Mouse (Mus musculus) intestine, embryonic 16.5 days (tissue): ENCODE results near the gene Ctnna3. TPM values are rescaled to one million over a fixed set of nuclear protein-coding genes. Genes with fewer than 3 reads are reported as not detected.
"Not testable (repeated sequence)": the region's sequence is repeated elsewhere in the genome, so short reads cannot be mapped to it uniquely, and the experiment has no call there.

ENCODE experiments used
- ATAC-seq: fragments of 200-750 bp; cut with Nextera tagmentation; 2 replicates; pipeline ENCODE4 v1.8.0; 2017; ENCODE audit warnings: moderate TSS enrichment, moderate library complexity
- H3K27ac ChIP-seq: fragments of 300-500 bp; sonication (generic); 2 replicates; pipeline ENCODE4 v1.5.1; 2014; ENCODE audit warnings: mild to moderate bottlenecking, low read length
- H3K27me3 ChIP-seq: fragments of 300-500 bp; sonication (generic); replicated peaks from 2 replicates; pipeline ENCODE4 v1.6.1; 2014; ENCODE audit warnings: low read length, control low read depth, mixed read lengths; ENCODE audit not compliant: control insufficient read depth, insufficient read depth
- H3K36me3 ChIP-seq: fragments of 300-500 bp; sonication (generic); 2 replicates; pipeline ENCODE4 v1.6.1; 2014; ENCODE audit warnings: low read length, control low read depth; ENCODE audit not compliant: control insufficient read depth, insufficient read depth
- H3K4me1 ChIP-seq: fragments of 300-500 bp; sonication (generic); 2 replicates; pipeline ENCODE4 v1.6.1; 2014; ENCODE audit warnings: low read length, control low read depth, mixed read lengths; ENCODE audit not compliant: control insufficient read depth, insufficient read depth
- H3K4me2 ChIP-seq: fragments of 300-500 bp; sonication (generic); 2 replicates; pipeline ENCODE4 v1.6.1; 2014; ENCODE audit warnings: low read depth, low read length, control low read depth
- H3K4me3 ChIP-seq: fragments of 300-500 bp; sonication (generic); 2 replicates; pipeline ENCODE4 v1.5.1; 2014; ENCODE audit warnings: mild to moderate bottlenecking, low read length
- H3K9ac ChIP-seq: fragments of 300-500 bp; sonication (generic); 2 replicates; pipeline ENCODE4 v1.6.1; 2014; ENCODE audit warnings: low read depth, low read length
- H3K9me3 ChIP-seq: fragments of 300-500 bp; sonication (generic); 2 replicates; pipeline ENCODE4 v1.6.1; 2016; ENCODE audit warnings: low read length, control low read depth; ENCODE audit not compliant: control insufficient read depth
- WGBS: fragments of 180-500 bp; shearing (Covaris S2); extraction: QIAGEN DNeasy Blood & Tissue Kit; methylation state at CpG from one replicate; pipeline ENCODE4 v1.1.7; 2014; 5-methylcytosine and 5-hydroxymethylcytosine counted together
- polyA plus RNA-seq: library from polyadenylated mRNA; unstranded; fragments of >200 nt; fragmentation: Nextera tagmentation; extraction: Ambion mirVana; gene quantifications from 2 replicates; pipeline ENCODE4 v1.2.1, GENCODE M21; 2015

The Ctnna3 gene
- polyA plus RNA-seq, 1 experiment from 2014 or later = 0.89 TPM

DNA sequence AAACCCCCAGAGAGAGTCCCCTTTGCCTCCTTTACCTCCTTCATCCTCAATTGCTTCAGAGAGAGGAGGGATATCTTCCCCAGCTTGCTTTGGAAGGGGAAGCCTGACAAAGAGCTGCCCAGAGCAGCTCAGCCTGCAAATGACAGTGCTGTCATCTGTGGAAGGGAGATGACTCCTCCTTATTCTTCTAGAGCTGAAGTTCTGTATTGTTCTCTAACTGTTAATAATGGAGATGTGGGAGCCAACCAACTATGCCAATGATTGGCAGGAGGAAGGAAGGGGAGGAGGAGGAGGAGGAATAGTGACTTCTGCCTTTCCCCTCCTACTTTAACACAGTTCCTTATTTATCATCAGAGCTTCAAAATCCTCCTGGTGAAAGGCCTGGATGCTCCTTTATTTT lies 875.9 kb downstream of the Ctnna3 start:
- Histone ChIP-seq H3K27ac (no peak overlapping the region), H3K27me3 (no peaks in the 10 kb centered on the region), H3K36me3 (no peaks in the 10 kb centered on the region)

DNA sequence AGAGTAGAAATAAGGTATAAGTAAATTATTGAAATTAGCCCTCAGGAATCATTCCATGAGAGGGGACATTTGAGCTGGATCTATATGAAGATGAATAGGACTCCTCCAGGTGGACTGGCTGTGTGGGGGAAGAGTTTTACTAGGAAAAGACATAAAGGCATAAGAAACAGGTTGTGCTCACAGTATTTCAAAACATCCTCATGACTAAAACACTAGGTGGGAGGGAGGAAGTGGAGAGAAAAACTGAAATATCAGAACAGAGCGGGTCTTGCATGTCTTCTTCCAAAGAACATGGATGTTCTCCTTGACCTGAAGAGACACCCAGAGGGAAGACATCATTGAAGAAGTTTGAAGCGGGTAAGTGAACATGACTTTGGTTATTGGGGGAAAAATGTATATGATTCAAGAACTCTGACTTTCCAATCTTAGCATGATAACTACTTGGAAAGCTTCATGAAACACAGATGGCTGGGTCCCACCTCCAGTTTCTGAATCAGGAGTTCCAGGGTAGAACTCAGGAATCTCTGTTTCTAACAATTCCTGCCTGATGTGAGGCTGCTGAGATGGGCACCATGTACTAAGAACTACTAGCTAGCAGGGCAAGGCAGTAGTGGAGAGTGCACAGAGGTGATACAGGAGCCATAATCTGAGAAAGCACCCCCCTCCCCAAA lies 881.9 kb downstream of the Ctnna3 start:
- no peak overlapping the region for H3K4me3 ChIP-seq
- no peak for ATAC-seq
- H3K27me3 ChIP-seq = no peaks in the 10 kb centered on the region
- H3K27ac ChIP-seq = no peak overlapping the region
- H3K4me1 ChIP-seq = no peaks in the 10 kb centered on the region
- no peaks in the 10 kb centered on the region for H3K9me3 ChIP-seq
- WGBS = 91% methylated on average over 2 of the region's 2 CpGs
- H3K36me3 ChIP-seq = no peaks in the 10 kb centered on the region
- no peak overlapping the region for H3K9ac ChIP-seq
- no peak overlapping the region for H3K4me2 ChIP-seq

More for the DNA sequence above, 875.9 kb downstream of the Ctnna3 start:
- Histone ChIP-seq H3K4me2 (no peak overlapping the region), H3K9me3 (no peaks in the 10 kb centered on the region), H3K4me3 (no peak overlapping the region), H3K4me1 (no peaks in the 10 kb centered on the region), H3K9ac (no peak overlapping the region)
- no peak for ATAC-seq

DNA sequence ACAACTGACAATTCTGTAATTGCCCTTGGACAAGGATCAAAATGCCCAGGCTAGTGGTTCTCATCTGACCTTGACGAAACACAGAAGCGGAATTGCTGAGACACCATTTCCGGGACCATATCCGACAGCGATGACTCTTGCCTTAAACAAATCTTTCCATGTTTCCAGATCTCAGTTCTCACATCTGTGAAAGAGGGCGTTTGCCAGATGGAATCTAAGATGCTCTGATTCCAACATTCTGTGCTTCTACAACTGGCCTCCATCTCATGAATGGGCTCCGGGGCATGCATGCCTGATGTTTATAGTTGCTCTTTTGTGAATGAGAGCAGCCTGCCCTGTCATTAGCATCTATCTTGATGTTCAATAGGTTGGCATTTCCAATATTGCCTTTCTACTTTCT lies 890.4 kb downstream of the Ctnna3 start:
- no peaks in the 10 kb centered on the region for H3K27me3 ChIP-seq
- no peaks in the 10 kb centered on the region for H3K9me3 ChIP-seq
- no peak overlapping the region for H3K27ac ChIP-seq
- no peak for ATAC-seq
- no peaks in the 10 kb centered on the region for H3K4me1 ChIP-seq
- no peak overlapping the region for H3K4me3 ChIP-seq
- 68% methylated on average over 7 of the region's 7 CpGs for WGBS
- no peak overlapping the region for H3K4me2 ChIP-seq
- H3K9ac ChIP-seq = no peak overlapping the region
- no peaks in the 10 kb centered on the region for H3K36me3 ChIP-seq

DNA sequence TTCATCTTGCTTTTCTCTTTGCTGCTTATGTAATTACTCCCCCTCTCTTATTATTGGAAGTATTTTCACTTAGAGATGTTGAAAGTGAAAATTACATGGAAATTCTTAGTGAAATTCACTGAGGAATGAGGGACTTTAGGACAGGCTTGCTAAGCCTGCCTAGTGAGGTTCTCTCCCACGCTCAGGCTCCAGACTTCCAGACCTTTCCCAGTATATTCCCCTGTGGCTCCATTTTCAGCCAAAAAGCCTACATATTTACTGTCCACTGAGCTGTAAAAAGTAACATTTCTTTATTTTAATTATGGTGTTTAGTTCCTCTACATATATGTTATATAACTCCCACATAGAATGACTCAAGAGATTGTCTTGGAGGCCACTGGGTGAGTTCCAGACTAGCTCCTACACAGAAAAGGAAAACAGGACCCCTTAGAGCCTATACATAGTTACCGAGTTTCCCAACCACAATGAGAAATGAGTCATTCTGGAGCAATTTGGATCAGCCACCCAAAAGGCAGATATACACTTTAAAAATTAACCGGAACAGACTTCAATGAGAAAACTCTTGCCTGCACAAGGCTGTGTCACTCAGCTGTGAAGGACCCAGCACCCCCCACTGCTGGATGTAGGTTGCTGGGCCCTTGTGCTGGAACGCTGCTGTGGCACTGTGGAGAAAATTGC lies 912.9 kb downstream of the Ctnna3 start:
- H3K4me2 ChIP-seq = no peak overlapping the region
- no peaks in the 10 kb centered on the region for H3K4me1 ChIP-seq
- no peak overlapping the region for H3K9ac ChIP-seq
- ATAC-seq = no peak
- H3K36me3 ChIP-seq = no peaks in the 10 kb centered on the region
- H3K27me3 ChIP-seq = no peaks in the 10 kb centered on the region
- 77% methylated on average over 4 of the region's 4 CpGs for WGBS
- H3K9me3 ChIP-seq = no peaks in the 10 kb centered on the region
- H3K27ac ChIP-seq = no peak overlapping the region
- no peak overlapping the region for H3K4me3 ChIP-seq

DNA sequence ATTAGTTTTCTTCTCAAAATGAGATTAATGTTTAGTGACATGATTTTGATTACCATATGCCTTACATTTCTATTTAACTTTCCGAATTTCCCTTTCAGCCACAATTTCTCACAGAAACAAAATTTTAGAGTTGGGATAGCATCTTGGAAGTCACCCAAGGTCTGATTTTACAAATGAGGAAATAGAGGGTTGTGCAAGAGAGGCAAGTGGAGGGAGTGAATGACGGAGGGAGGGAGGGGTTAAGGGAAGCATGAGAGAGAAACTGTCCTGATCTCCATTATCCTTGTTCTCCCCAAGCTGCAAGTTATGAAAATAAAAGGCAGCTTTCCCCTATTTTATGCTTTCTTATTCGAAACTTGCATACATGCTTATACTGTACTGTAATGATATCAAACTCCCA lies 943.4 kb downstream of the Ctnna3 start:
- Histone ChIP-seq H3K27me3 (no peaks in the 10 kb centered on the region), H3K9ac (no peak overlapping the region), H3K36me3 (no peaks in the 10 kb centered on the region), H3K4me3 (no peak overlapping the region), H3K27ac (no peak overlapping the region), H3K9me3 (no peaks in the 10 kb centered on the region), H3K4me1 (no peaks in the 10 kb centered on the region), H3K4me2 (no peak overlapping the region)
- ATAC-seq = no peak
- WGBS = 77% methylated on average over 3 of the region's 3 CpGs

DNA sequence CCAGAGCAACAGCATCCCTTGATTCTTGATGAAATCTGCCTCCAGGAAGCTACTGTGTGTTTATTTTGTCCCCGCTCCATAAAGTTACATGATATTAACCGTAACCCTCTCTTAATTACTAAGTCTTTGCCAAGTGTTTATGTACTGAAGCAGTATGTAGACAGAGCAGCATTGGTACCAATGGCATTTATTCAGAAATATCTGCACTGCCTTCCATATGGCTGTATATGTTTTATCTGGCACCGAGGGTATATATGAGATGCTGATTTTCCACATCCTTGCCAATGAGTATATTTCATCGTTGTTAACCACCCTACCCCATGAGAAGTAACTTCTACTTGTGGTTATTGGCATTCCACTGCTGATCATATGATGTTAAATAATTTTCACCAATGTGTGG lies 947.9 kb downstream of the Ctnna3 start:
- Histone ChIP-seq H3K9me3 (no peaks in the 10 kb centered on the region), H3K9ac (no peak overlapping the region), H3K4me1 (no peaks in the 10 kb centered on the region), H3K4me3 (no peak overlapping the region), H3K27me3 (no peaks in the 10 kb centered on the region), H3K27ac (no peak overlapping the region), H3K4me2 (no peak overlapping the region), H3K36me3 (no peaks in the 10 kb centered on the region)
- WGBS = 86% methylated on average over 4 of the region's 4 CpGs
- ATAC-seq = no peak

DNA sequence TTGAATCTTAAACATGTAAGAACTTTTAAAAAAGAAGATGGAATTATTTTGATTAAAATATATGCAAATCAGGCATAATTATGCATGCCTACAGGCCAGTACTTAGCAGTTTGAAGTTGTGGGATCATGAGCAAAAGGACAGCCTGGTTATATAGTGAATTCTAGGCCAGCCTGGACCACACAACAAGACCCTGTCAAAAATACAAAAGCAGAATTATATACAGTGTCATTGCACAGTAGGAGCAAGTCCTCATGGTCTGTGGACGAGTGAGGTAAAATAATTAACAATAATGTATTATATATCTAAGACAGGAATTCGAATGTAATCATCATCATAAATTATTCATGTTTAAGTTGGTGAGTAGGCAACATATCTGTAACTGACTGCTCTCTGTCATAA lies 966.7 kb downstream of the Ctnna3 start:
- Histone ChIP-seq H3K9me3 (no peaks in the 10 kb centered on the region), H3K4me3 (no peak overlapping the region), H3K27me3 (no peaks in the 10 kb centered on the region), H3K4me2 (no peak overlapping the region), H3K36me3 (no peaks in the 10 kb centered on the region), H3K27ac (no peak overlapping the region), H3K9ac (no peak overlapping the region), H3K4me1 (no peaks in the 10 kb centered on the region)
- 53% methylated on average over 2 of the region's 2 CpGs for WGBS
- no peak for ATAC-seq

DNA sequence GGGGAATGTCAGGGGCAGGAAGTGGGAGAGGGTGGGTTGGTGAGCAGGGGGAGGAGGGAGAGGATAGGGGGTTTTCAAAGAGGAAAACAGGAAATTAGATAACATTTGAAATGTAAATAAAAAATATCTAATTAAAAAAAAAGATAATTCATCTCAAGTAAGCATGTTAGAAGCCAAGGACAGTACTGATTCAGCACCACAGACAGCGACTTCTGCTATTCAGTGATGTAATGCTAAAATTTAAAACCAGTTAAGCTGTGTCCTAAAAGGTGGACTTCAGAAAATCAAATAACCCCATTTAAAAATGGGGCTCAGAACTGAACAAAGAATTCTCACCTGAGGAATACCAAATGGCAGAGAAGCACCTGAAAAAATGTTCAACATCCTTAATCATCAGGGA lies 988.5 kb downstream of the Ctnna3 start:
- H3K9me3 ChIP-seq, H3K27ac ChIP-seq, H3K9ac ChIP-seq, H3K4me3 ChIP-seq, H3K4me1 ChIP-seq, H3K4me2 ChIP-seq, H3K27me3 ChIP-seq, ATAC-seq, H3K36me3 ChIP-seq: not testable (repeated sequence)
- 32% methylated on average over 1 of the region's 1 CpGs for WGBS

DNA sequence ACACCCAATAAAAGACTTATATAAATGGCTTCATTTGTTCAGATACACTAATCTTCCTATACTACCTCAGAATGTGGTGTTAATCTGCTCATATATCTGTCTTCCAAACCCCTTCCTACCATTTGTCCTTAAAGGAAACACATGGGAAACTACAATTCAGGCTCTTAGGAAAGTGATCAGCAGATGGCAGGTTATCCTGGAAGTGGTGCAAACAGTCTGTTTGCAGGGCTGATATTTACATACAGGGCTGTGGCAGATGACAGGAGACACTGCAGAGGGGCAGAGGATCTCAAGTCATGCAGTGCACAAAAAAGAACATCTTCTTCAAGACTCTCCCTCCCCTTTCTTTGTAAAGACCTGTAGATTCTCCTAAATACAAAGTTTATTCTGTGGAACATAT lies 1008.8 kb downstream of the Ctnna3 start:
- ATAC-seq = no peak
- no peaks in the 10 kb centered on the region for H3K9me3 ChIP-seq
- H3K27me3 ChIP-seq = no peaks in the 10 kb centered on the region
- H3K4me2 ChIP-seq = no peak overlapping the region
- H3K36me3 ChIP-seq = no peaks in the 10 kb centered on the region
- H3K9ac ChIP-seq = no peak overlapping the region
- no peaks in the 10 kb centered on the region for H3K4me1 ChIP-seq
- H3K4me3 ChIP-seq = no peak overlapping the region
- no peak overlapping the region for H3K27ac ChIP-seq

DNA sequence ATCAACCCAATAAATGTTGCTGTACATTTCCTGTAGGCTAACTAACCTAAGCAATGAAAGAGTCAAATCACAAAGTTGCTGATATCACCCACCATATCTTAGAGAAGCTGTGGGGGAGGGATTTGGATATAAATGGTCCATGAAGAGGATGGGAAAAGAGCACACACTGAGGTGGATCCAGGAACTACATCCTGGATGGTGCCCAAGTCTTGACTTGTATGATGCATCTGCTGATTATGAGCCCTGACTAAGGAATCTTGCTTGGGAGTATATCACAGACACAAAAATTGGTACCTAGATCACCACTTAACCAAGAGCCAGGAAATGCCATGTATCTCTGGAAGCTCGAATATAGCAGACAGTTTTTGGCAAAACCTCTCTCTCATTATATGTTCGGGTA lies 1018.7 kb downstream of the Ctnna3 start:
- ATAC-seq = no peak
- no peaks in the 10 kb centered on the region for H3K9me3 ChIP-seq

More for the DNA sequence above, 1018.7 kb downstream of the Ctnna3 start:
- no peaks in the 10 kb centered on the region for H3K27me3 ChIP-seq
- H3K27ac ChIP-seq = no peak overlapping the region
- WGBS = 80% methylated on average over 2 of the region's 2 CpGs
- H3K4me1 ChIP-seq = no peaks in the 10 kb centered on the region
- no peak overlapping the region for H3K4me2 ChIP-seq
- H3K9ac ChIP-seq = no peak overlapping the region
- H3K4me3 ChIP-seq = no peak overlapping the region
- no peaks in the 10 kb centered on the region for H3K36me3 ChIP-seq
